Mouse (Mus musculus) erythroblast, embryonic 14.5 days (primary cell): ENCODE results near the gene Ddx31.

Experiments
- GATA1 ChIP-seq: IDR thresholded peaks from 2 replicates; pipeline ENCODE4 v1.6.1; 2012; ENCODE audit warnings: low read length, inconsistent platforms, mixed read lengths
- TAL1 ChIP-seq: IDR thresholded peaks from 3 replicates; pipeline ENCODE4 v1.6.1; 2012; ENCODE audit warnings: low read length, inconsistent platforms, mixed read lengths

- TF ChIP-seq TAL1 (no peak), GATA1 (no peak)
These were observed 1.8 kb downstream of the Ddx31 start for GRCm38 (mm10) chr2:28842042-28842441.
